In the genomic region with DNA sequence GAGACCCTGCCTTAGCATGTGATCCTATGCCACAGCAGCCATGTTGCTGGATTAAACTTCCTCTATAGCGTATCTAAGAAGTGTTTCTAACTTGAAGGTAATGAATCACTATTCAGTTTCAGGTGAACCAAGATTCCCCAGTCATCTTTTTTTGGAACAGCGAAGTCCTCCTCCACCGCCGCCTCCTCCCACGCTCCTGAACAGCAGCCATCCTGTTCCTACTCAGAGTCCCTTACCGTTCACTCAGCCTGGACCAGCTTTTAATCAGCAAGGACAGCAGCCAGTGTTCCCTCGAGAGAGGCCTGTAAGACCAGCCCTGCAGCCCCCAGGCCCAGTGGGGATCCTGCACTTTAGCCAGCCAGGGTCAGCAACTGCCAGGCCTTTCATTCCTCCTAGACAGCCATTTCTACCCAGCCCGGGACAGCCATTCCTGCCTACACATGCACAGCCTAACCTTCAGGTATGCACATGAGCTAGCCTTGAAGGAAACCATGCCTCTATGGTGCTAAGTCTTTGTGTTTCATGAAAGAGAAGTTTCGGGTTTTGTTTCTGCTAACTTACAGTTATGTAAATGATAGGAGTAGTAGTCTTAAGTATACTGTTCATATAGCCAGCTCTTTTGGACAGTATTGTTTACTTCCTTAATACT, we compare ENCODE assay signal across 13 mouse cellular contexts.
DNase-seq lines count a peak whose midpoint lies in the region; ATAC-seq lines count a peak whose summit lies in the region.
"Had no signal": no experiment of that assay in that cellular context is flagged by ENCODE, and none has a peak within 500 bp of the region (broad histone marks: within the 10 kb centered on the region; RNA-seq: fewer than 3 reads in every experiment).

No protein-coding gene starts in this region.

- no peaks in the 10 kb centered on the region for H3K27me3 ChIP-seq in neural tube, embryonic 14.5 days (ENCODE audit: control insufficient read depth, insufficient read depth, low read length)
- H3K27me3 ChIP-seq: embryonic facial prominence, embryonic 12.5 days; liver, embryonic 12.5 days; neural tube, embryonic 15.5 days; Patski had no signal

- H3K9me3 ChIP-seq in neural tube, embryonic 14.5 days (ENCODE audit: control insufficient read depth, low read length): no peaks in the 10 kb centered on the region
- H3K9me3 ChIP-seq: embryonic facial prominence, embryonic 12.5 days; liver, embryonic 12.5 days; neural tube, embryonic 15.5 days had no signal

- no peak overlapping the region for H3K9ac ChIP-seq in neural tube, embryonic 14.5 days (replicated peaks; ENCODE audit: low read depth, low read length)
- H3K9ac ChIP-seq: embryonic facial prominence, embryonic 12.5 days; liver, embryonic 12.5 days; neural tube, embryonic 15.5 days had no signal

- no peaks in the 10 kb centered on the region for H3K4me1 ChIP-seq in neural tube, embryonic 14.5 days (ENCODE audit: control insufficient read depth, insufficient read depth, low read length)
- H3K4me1 ChIP-seq: embryonic facial prominence, embryonic 12.5 days; liver, embryonic 12.5 days; neural tube, embryonic 15.5 days had no signal

- H3K4me3 ChIP-seq in neural tube, embryonic 14.5 days (ENCODE audit: low read depth, low read length): no peak overlapping the region
- H3K4me3 ChIP-seq: embryonic facial prominence, embryonic 12.5 days; liver, embryonic 12.5 days; neural tube, embryonic 15.5 days had no signal

- H3K27ac ChIP-seq in neural tube, embryonic 14.5 days (ENCODE audit: low read depth, low read length): no peak overlapping the region
- H3K27ac ChIP-seq: embryonic facial prominence, embryonic 12.5 days; liver, embryonic 12.5 days; neural tube, embryonic 15.5 days had no signal

- peaks cover 45% of the 10 kb centered on the region for H3K36me3 ChIP-seq in neural tube, embryonic 14.5 days (ENCODE audit: control insufficient read depth, insufficient read depth, low read length)

- peak; percentile 28 to 41 for DNase-seq in cerebellum, adult 18-20 months
- DNase-seq in cerebellum, adult 11 months: no peak
- peak; percentile 76 for DNase-seq in heart, adult 11 months
- no peak for DNase-seq in heart, postnatal 36 days
- DNase-seq in neural tube, embryonic 10.5 days (ENCODE audit: extremely low spot score, low spot score): no peak
- peak; percentile 23 to 50 for DNase-seq in left cerebral cortex, postnatal 25 days (ENCODE audit: low spot score in 2 of 2)
- no peak for DNase-seq in thymus, adult 18-20 months
- DNase-seq: layer of hippocampus, postnatal 36 days had no signal

- intact Hi-C loops in heart, postnatal 36 days (cut with DNase I): loop anchor here (1.0 to 2.0 kb wide), 2 partner anchors 93 to 265 kb away; no protein-coding TSS in a partner anchor
- intact Hi-C loops in left cerebral cortex, postnatal 25 days (cut with DNase I): loop anchor here (1.0 to 10.0 kb wide), 2 partner anchors 94 to 313 kb away; a partner anchor contains a TSS

- 91% methylated on average over 9 of the region's 9 CpGs for WGBS in neural tube, embryonic 14.5 days

- ATAC-seq in neural tube, embryonic 14.5 days (ENCODE audit: low read depth): peak; percentile 17; the same call in 1 of the 2 replicates
- ATAC-seq: liver, embryonic 12.5 days; Patski had no signal

- H3K4me2 ChIP-seq in neural tube, embryonic 14.5 days (ENCODE audit: low read depth, low read length): no peak overlapping the region
- H3K4me2 ChIP-seq: embryonic facial prominence, embryonic 12.5 days; liver, embryonic 12.5 days; neural tube, embryonic 15.5 days had no signal

Comparison
In these comparisons a context has a peak if more than half of its experiments do, and no peak if none do; other contexts are left out.
1. DNase-seq: peak in cerebellum, adult 18-20 months (2 of 2), heart, adult 11 months (single experiment) and left cerebral cortex, postnatal 25 days (2 of 2); none in cerebellum, adult 11 months (single experiment), heart, postnatal 36 days (0 of 2), neural tube, embryonic 10.5 days (single experiment) and thymus, adult 18-20 months (0 of 2).